Mouse (Mus musculus) olfactory bulb, adult 2 months (tissue): ENCODE data around the gene Cse1l. TPM values are rescaled to one million over a fixed set of nuclear protein-coding genes. Genes with fewer than 3 reads are reported as not detected.

ENCODE experiments used
- H3K27ac ChIP-seq: fragments of 200-500 bp; 2 replicates; pipeline ENCODE4 v1.5.1; 2012; ENCODE audit warnings: low read depth, low read length; ENCODE audit not compliant: insufficient read depth
- H3K4me1 ChIP-seq: fragments of 200-500 bp; 2 replicates; pipeline ENCODE4 v1.6.1; 2012; ENCODE audit warnings: low read length; ENCODE audit not compliant: control insufficient read depth, insufficient read depth
- H3K4me3 ChIP-seq: fragments of 200-500 bp; 2 replicates; pipeline ENCODE4 v1.5.1; 2012; ENCODE audit warnings: mild to moderate bottlenecking, low read depth, low read length, moderate library complexity; ENCODE audit not compliant: insufficient read depth
- CTCF ChIP-seq: fragments of 200-500 bp; IDR thresholded peaks from 2 replicates; pipeline ENCODE4 v1.5.1; 2012; ENCODE audit warnings: low read depth, mild to moderate bottlenecking, low read length, moderate library complexity; ENCODE audit not compliant: insufficient read depth
- POLR2A ChIP-seq: fragments of 200-500 bp; IDR thresholded peaks from 2 replicates; pipeline ENCODE4 v1.6.1; 2012; ENCODE audit warnings: mild to moderate bottlenecking, low read depth, low read length, moderate library complexity; ENCODE audit not compliant: insufficient read depth
- WGBS: fragments of 180-500 bp; shearing (Covaris S2); methylation state at CpG from one replicate; pipeline ENCODE4 v1.1.7; 2018; 5-methylcytosine and 5-hydroxymethylcytosine counted together
- polyA plus RNA-seq: library from polyadenylated mRNA; stranded (reverse); fragments of >200 nt; gene quantifications from 2 replicates; pipeline ENCODE4 v1.2.4, GENCODE M21; 2012; ENCODE audit warnings: low replicate concordance; ENCODE audit not compliant: missing spikeins, insufficient read depth, insufficient read length

The Cse1l gene
- polyA plus RNA-seq, 1 experiment, result not detected

DNA sequence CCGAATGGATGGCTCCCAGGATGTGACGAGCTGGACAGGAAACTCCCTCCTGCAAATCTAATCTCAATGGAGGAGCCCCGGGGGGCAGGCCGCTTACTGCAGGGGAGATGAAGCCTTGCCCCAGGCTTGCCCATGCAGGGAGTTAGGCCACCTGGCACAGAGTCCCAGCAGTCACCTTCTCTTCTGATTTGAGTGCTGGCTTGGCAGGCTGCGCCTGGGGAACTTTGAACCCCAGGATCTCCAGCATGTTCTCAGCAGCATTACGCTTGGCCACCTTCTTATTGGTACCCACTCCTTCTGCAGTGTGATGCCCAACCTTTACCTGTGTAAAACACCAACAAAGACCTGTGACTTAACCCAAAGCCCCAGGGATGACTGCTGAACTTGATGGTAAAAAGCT is 46.3 kb downstream of the Cse1l start:
- WGBS, result 77% methylated on average over 6 of the region's 6 CpGs
- Histone ChIP-seq H3K27ac (no peak overlapping the region), H3K4me1 (no peaks in the 10 kb centered on the region), H3K4me3 (no peak overlapping the region)
- no peak for TF ChIP-seq POLR2A
- TF ChIP-seq CTCF, result no peak

GRCm38 (mm10) chr2:166956805-166957204 is 51.0 kb downstream of the Cse1l start:
- TF ChIP-seq POLR2A (no peak), CTCF (no peak)
- H3K4me3 ChIP-seq, result no peak overlapping the region
- H3K27ac ChIP-seq, result no peak overlapping the region
- WGBS, result 27% methylated on average over 7 of the region's 7 CpGs
- H3K4me1 ChIP-seq, result peaks cover 4% of the 10 kb centered on the region

GRCm38 (mm10) chr2:166960648-166961330 is 54.9 kb downstream of the Cse1l start:
- Histone ChIP-seq H3K4me1 (peaks cover 4% of the 10 kb centered on the region), H3K4me3 (no peak overlapping the region), H3K27ac (no peak overlapping the region)
- 50% methylated on average over 8 of the region's 8 CpGs for WGBS
- TF ChIP-seq CTCF, result no peak
- no peak for TF ChIP-seq POLR2A

GRCm38 (mm10) chr2:166963257-166963656 is 57.4 kb downstream of the Cse1l start:
- 85% methylated on average over 8 of the region's 8 CpGs for WGBS
- Histone ChIP-seq H3K4me1 (peaks cover 4% of the 10 kb centered on the region), H3K27ac (no peak overlapping the region), H3K4me3 (no peak overlapping the region)
- TF ChIP-seq POLR2A (no peak), CTCF (no peak)

DNA sequence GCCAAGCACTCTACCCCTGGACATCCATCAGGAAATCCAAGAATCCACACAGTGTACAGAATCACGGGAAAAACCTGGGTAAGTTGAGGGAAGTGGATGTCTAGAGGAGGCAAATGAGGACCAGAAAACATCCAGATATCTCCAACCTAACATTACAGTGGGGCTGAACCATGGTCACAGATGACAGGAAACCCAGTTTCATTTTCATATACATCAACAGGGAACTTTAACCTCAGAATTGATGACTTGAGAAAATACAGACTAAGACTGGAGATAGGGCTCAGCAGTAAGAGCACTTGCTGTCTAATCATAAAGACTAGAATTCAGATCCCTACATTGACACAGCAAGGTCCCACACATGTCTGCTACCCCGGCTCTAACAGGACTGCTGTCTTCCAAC is 58.9 kb downstream of the Cse1l start:
- TF ChIP-seq POLR2A, result no peak
- TF ChIP-seq CTCF, result no peak
- Histone ChIP-seq H3K4me1 (peaks cover 4% of the 10 kb centered on the region), H3K27ac (no peak overlapping the region), H3K4me3 (no peak overlapping the region)
- WGBS, result 88% methylated on average over 2 of the region's 2 CpGs

GRCm38 (mm10) chr2:166973153-166973552 is 67.3 kb downstream of the Cse1l start:
- TF ChIP-seq POLR2A (no peak), CTCF (no peak)
- H3K4me3 ChIP-seq, result no peak overlapping the region
- 17% methylated on average over 1 of the region's 1 CpGs for WGBS
- no peak overlapping the region for H3K27ac ChIP-seq
- H3K4me1 ChIP-seq, result peaks cover 10% of the 10 kb centered on the region

DNA sequence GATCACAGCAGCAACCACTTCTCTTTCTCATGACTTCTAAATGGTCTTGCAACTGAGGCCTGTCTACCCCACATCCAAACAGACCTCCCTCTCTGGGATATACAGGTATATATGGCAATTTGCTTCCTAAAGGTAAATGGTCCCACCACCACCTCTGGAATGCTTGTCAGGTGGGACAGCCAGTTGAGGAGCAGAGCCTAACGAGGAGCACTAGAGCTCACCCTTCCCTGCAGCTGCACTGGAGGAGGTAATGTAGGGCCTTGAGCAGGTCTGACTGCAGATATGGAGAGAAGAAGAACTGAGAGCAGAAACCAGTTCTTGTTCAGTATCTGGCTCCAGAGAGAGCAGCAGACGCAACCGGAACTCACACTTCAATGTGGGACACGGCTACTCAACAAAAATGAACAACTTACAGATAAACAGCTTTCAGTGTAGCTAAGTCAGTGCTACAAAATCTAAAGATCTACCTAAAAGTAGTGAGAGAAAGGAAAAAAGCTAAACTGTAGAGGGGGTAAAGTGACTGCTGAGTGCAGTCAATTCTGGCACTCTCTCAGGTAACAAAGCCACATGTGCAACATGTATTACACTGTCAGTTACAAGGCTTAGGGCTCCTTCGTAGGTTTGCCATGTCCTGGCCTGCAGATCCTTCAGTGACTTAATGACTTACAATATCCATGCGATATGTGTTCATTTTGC is 68.5 kb downstream of the Cse1l start:
- H3K27ac ChIP-seq, result no peak overlapping the region
- H3K4me3 ChIP-seq, result no peak overlapping the region
- WGBS, result 68% methylated on average over 6 of the region's 6 CpGs
- peaks cover 10% of the 10 kb centered on the region for H3K4me1 ChIP-seq
- TF ChIP-seq POLR2A (no peak), CTCF (no peak)

- peaks cover 10% of the 10 kb centered on the region for H3K4me1 ChIP-seq
- 62% methylated on average over 3 of the region's 3 CpGs for WGBS
- no peak overlapping the region for H3K4me3 ChIP-seq
- no peak overlapping the region for H3K27ac ChIP-seq
- TF ChIP-seq CTCF (no peak), POLR2A (no peak)
Measured at GRCm38 (mm10) chr2:166976356-166976755, 70.5 kb downstream of the Cse1l start.

DNA sequence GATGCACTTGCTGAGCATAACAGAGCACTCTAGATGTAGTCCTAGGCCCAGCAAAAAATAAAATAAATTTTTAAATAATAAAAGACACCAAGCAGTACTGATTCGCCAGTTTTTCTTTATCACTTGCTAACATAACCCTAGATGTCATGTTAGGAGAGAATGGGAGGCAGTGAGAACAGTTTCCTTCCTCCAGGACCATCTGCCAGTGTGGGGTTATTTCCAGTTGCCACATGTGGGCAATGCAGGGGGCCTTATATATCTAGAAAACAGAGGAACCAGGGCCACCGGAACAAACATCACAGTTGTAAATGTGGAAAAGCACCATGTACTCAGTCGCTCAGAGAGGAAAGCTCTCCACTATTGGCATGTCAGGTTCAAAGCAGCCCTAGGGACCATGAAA is 71.7 kb downstream of the Cse1l start:
- WGBS, result 71% methylated on average over 3 of the region's 3 CpGs
- Histone ChIP-seq H3K27ac (no peak overlapping the region), H3K4me1 (peaks cover 10% of the 10 kb centered on the region), H3K4me3 (no peak overlapping the region)
- TF ChIP-seq CTCF (no peak), POLR2A (no peak)

DNA sequence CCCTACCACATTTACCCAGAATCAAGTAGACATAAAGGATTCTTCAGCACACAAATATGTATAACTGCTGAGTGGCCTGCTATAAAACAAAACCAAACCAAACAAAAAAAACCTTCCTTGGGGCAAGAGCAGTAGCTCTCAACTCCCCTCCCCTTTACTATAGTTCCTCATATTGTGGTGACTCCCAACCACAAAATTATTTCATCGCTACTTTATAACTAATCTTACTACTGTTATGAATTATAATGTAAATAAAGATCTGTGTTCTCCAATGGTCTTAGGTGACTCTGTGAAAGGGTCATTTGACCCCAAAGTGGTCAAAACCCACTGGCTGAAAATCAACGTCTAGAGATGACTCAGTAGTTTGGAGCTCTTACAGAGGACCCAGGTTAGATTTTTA is 74.3 kb downstream of the Cse1l start:
- H3K4me3 ChIP-seq, result no peak overlapping the region
- WGBS, result 73% methylated on average over 2 of the region's 2 CpGs

More for the DNA sequence above, 74.3 kb downstream of the Cse1l start:
- TF ChIP-seq POLR2A, result no peak
- H3K4me1 ChIP-seq, result peaks cover 7% of the 10 kb centered on the region
- no peak overlapping the region for H3K27ac ChIP-seq
